Mouse (Mus musculus) heart, postnatal 0 days (tissue): ENCODE results near the gene Zbtb43.

Experiments
- CTCF ChIP-seq: IDR thresholded peaks from 2 replicates; pipeline ENCODE4 v1.5.1; 2016; ENCODE audit warnings: antibody characterized with exemption, control low read depth, low read depth
- EP300 ChIP-seq: IDR thresholded peaks from 2 replicates; pipeline ENCODE4 v1.6.1; 2016; ENCODE audit warnings: antibody characterized with exemption, low read depth

DNA sequence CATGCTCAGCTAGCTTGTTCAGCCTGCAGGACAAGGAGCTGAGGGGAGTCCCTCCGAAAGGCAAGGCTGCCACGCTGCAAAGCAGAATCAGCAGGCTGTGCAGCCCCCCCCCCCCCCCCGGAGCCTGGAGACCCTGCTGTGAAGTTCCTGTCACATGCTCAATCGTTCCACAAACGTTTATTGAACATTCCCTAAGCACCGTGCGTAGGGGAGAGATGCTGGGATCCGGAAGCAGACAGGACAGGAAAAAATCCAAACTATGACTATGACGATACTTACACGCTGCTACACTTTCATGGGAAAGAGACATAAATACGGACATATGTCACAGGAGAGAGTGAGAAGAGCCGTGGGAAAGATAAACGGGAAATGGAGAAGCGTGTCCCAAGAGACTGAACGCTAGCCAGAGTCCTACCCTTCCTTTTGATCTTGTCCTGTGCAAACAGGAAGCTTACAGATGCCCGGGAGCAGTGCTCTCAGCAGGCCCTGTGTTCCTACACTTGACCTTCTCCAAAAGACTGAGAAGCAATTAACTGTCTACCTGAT lies 32.3 kb downstream of the Zbtb43 start:
- TF ChIP-seq CTCF (no peak), EP300 (no peak)
